Mouse (Mus musculus) frontal cortex, adult 2 months (tissue): ENCODE measurements around the gene Hoxd8. TPM values are rescaled to one million over a fixed set of nuclear protein-coding genes. Genes with fewer than 3 reads are reported as not detected.

Source experiments
- DNase-seq, 2 experiments: peaks; one replicate each; pipeline ENCODE4 v3.0.0; 2022; ENCODE audit warnings: low spot score in 1 of 2; ENCODE audit errors: extremely low spot score in 1 of 2
- polyA plus RNA-seq: library from polyadenylated mRNA; depleted of rRNA; stranded (reverse); fragments of >200 nt; gene quantifications from 2 replicates; pipeline ENCODE4 v1.2.3, GENCODE M21; 2012; rRNA removed

Gene Hoxd8
- polyA plus RNA-seq, result 0.04 and 0.06 TPM in 2 replicates

DNA sequence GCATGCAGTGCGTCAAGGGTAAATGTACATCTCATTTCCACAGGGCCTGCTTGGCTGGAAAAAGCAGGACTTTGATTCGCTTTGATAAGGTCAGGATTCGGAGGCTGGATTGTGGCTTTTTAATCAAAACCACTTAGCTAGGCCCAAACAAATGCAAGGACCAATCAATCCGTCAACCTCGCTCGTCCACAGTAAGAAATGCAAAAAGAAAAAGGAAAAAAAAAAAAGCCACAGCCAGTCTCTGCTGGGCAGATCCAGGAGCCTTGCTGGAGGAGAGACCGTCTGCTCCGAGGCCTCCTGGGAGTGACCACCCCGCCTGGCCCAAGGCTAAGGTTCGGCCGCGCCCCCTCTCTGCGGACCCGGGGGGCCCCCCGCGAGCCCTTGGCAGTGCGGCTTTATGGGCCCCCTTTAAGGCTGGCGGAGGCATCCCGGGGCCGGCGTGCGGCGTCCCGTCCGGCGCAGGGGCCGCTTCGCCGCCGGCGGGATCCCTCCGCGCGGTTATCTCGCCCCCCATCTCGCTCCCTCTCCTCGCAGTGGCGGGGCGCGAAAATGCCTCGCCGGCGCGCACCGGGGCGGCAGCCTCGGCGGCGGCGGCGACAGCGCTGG lies at the start of gene Hoxd8:
Gene Hoxd8 (plus strand): TSS at position 223 of the 606 bp plus-strand sequence.
- DNase-seq, result no peak

DNA sequence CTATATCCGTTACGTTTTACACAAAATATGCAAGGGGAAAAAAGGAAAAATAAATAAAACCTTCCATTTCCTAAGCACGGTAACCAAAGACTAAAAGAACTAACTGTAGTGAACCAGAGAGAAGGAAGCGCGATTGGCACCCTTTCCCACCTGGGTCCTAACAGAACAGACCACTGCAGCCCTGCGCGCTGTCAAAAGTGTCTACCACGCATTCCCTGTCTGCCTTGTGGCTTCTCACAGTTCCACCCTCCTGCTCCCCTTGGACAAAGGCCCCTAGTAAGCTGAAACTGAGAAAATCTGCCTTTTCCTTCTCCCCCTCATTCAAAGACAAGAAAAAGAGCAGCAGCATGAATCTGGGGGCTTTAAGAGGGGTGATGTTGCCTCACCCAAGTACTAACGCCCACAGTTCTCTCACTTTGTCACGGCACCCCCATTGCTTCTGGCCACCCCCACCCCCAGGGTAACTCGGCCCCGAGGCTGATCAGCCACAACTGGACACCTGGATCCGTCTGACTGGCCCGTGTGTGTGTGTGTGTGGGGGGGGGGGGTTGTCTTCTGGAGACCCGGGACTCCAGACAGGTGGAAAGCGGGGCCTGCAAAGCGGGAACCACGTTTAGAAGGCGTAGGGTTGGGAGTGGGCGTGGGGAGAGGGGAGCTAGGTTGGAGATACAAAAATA lies 49.5 kb upstream of the Hoxd8 start:
- DNase-seq, result no peak

DNA sequence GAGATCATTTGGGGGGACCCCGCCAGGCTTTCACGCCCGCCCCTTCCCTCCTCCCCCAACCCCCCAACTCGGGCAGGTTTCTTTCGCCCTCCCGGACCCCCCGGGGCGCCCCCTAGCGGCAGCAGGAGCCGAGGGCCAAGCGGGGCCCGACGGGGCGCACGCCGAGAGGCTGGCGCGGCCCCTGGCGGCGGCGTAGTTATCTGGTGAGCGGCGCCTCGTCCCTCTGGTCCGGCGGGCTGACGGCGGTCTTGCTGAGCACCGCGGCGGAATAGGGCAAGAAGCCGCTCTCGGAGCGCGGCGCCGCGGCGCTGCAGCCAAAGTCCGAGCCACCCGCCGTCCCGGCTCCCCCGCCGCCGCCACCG lies 49.0 kb upstream of the Hoxd8 start:
- DNase-seq, result no peak

DNA sequence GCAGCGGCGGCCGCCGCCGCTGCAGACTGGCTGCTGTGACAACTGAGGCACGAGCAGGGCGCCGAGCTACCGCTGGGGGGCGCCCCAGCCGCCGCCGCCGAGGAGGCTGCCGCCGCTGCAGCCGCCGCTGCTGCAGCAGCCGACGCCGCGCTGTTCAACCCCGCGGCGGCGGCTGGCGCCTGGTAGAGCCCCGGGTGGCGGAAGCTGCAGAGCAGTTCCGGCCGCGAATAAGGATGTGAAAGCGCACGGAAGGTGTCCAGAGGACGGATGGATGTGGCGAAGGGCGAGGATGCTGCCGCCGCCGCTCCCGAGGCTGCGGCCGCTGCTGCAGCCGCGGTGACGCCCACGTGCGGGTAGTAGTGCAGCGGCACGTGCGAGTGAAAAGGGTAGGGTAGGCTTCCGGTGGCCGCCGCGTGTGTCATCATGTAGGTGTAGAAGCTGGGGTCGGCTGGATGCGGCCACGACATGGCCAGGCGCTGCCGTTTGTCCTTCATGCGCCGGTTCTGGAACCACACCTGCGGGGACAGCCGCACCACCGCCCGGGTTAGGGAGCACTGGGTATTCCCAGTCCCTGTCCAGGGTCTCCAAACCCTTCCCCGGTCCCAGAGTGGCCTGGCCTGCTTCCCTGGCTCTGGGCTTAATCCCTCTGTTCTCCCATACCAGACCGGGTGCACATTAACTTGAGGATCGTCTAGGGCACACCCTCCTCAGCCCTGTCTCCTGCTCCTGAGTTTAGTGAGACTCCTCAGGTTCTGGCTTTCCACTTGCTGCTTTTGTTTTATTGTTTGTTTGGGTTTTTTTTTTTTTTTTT lies 48.4 kb upstream of the Hoxd8 start:
- no peak for DNase-seq

DNA sequence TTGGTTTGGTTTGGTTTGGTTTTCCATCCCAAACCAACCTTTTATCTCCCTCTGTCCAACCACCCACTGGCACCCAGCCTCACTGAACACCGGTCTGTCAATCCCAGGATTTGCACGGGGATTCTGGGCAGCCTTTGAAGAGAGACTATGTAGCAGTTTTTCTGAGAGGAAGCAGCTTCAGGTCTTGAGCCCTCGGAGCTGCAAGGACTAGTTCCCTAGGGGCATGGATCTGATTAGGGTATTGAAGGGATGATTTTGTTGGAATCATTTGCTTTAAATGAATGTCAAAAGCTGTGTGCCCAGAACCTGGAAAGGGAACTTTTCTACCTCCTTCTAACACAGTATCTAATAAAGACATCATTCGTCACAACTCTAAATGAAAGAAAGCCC lies 47.8 kb upstream of the Hoxd8 start:
- no peak for DNase-seq

DNA sequence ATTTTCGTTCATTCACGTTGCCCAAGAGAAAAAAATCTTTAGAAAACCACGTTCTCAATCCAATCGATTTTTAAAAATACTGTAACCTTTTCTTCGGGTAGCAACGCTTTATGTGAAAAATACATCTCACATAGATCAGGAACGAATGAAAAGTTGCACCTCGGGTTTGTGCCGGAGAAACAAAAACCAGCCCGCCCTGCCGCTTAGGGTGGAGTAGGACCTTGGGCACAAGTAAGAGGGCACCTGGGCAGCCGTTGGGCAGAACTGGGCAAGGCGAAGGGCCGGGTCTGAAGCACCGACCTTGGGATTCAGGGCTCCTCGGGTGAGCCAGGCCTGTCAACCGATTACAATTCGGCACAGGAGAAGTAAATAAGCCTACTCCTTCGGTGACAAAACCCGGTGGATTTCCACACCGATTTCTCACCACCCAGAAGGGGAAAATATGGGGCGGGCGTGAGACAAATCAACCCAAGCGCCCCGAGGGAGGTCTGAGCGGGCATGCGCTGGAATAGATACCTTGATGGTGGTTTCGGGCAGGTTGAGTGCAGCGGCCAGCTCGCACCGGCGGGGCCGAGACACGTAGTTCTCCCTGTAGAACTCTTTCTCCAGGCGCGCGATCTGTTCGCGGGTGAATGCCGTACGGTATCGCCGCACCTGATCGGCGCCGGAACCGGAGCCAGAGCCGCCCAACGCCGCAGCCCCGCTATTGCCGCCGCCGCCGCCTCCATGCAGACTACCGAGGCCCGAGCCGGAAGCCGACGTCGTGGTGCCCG lies 47.0 kb upstream of the Hoxd8 start:
- no peak for DNase-seq

DNA sequence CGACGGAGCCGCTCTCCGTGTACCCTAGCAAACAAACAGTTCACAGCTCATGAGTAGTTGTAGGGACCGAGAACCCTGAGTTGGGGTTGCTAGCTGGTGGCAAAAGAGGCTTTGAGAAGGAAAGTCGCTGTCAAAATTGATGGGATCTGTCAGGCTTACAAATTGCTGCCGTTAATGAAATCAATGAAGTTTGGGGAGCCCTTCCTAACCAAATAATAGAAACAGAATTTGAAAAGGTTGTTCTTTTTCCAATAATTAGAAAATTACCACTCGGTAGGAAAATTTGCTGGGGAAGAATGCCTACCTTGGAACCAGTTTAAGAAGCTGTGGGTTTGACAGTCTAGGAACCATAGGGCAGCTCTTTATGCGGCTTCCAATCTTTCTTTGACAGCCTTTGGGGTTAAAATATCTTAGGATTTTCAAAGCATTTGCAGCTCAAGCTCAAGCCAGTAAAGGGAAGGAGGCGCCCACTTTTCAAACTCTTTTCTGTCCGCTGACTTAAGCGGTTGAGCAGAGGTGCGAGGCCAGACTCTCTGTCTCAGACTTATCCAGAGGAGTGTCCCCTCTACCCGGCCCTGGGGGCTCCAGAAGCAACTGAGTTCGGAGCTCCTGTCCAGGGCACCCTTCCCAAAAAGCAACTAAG lies 46.3 kb upstream of the Hoxd8 start:
- no peak for DNase-seq

DNA sequence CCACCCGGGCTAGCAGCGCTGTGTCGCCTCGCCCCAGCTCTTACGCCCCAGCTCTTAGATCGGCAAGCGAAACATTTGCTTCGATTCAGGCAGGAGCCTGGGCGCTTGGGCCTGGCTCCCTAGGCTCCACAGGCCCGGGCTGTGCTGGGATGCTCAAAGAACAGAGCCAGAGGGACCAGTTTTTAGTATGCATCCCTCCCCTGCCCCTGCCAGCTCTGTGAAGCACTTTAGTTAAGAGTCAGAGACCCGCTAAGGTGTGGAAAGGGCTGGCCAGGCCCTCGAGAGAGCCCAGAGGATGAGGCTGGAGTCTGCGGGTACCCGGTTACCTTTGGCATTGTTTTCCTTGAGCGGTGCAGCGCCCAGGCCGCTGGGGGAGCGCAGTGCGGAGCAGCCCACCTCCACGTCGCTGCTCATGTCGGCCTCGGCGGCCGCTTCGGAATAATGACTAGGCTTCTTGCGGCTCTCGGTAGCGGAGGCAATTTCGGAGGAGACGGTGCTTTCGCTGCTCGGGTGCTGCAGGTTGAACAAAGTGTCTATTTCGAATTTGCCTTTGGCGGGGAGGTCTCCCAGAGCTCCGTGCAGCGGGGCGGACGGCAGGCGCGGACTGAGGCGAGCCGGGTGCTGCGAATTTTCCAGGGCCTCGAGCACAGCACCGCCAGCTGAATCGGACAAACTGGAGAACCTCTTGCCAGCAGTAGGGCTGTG lies 45.6 kb upstream of the Hoxd8 start:
- no peak for DNase-seq

DNA sequence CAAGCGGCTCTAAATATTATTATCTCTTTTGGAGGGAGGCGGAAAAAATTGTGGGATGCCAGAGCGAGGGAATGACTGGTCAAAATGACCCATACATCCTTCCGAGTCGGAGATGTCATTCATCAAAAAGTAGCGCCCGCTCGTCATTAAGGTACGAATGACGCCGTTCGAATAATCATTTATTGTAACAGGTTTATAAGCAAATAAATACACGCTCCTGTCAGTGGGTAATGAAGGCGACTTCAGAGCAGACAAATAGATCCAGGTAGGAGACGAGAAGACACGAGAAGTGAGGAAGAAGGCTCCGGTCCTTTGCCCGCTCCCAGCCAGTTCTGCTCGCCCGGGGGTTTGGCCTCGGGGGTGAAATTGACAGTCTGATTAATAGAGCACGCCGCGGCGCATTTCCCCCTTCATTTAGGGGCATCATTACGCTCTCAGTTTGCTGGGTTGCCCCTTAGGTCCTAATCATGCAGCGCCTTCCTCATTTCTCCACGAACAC lies 44.9 kb upstream of the Hoxd8 start, which contains the start of gene Evx2:
Gene Evx2 (minus strand): TSS at position 51 of the 499 bp plus-strand sequence.
- no peak for DNase-seq

DNA sequence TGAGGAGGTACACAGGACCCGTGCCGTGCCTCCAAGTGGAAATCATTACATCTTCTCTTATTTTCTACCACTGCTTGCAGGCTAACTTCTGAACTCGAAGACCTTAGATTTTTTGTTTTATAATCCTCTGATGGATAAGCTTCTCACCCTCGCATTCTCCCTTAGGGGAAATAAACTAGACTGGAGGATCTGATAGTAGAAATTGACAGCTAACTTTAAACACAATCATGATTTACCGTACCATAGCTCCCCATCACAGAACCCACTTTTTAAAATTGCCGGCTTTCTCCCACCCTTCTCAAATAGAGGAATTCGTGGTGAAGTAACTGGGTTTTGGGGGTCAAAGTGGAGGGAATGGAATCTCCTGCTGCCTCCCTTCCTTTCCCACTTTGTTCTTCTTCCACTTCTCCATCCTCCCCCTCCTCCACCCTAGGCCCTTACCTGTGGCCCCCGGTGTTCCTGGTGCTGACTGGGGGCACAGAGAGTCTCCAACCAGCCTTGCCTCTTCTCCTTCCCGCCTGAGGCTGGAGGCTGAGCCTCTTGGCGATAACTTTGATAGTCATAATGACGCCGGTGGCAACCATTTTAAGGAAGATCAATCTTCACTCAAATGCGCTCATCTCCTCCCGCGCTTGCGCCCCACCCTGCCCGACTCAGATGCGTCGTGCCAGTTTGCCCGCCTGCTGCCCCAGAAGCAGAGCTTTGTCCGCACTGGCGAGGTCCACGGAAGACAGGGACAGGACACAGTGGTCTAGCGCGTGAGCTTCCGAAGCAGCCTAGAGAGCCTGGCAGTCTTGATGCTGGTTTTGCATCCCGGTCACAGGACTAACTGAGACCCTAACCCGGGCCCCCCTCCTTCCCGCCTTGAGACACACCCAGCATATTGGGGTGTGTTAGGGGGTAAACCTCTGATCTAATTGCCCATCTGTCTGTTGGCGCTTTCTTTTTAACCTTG lies 43.7 kb upstream of the Hoxd8 start:
- no peak for DNase-seq

DNA sequence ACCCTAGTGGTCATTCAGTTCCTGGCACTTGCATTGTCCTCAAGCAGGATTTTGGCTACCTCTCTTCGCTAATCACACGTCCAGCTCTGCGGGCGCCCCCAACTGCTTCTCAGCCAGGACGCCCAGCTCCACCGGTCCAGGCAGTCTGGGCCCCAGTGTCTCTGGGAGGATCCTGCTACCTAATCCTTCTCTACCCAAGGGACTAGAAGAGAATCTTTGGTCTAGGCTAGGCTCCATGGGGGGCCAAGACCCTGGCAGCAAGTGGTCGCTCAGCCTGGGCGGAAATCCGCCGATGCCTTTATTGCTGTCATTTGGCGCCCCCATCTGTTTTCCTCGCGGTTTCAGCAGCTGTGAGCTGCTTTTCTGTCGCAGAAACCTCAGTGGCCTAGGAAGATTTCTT lies 42.7 kb upstream of the Hoxd8 start:
- peak in 1 of 2 experiments; percentile 59 for DNase-seq

DNA sequence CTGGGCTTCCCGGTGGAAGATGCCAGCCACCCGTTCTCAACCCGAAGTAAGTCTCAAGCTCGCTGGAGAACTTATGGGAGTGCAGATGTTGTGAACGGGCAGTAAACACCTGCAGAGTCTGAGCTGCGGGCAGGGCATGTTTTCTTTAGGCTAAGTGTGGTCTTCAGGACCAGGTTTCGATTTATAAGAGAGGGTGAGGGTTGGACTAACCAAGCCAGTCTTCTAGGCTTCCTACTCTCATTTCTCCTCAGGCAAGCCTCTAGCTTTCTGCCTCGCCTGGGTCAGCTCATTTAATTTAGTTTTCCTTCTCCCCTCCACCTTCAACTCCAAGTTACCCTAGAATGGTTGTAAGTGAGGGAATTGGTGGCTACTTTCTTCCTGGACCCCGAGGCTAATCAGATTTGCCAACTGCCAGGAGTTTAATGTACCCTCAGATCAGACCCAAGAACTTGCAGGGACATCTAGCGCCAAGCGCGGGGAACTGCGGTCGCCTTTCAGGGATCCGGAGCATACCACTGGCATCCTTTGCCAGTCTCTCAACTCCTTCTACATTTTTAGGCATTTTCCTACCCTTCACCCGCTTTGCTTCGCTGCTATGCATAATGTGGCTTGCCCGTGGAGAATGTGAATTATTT lies 41.0 kb upstream of the Hoxd8 start:
- peak in 1 of 2 experiments; percentile 77 for DNase-seq

DNA sequence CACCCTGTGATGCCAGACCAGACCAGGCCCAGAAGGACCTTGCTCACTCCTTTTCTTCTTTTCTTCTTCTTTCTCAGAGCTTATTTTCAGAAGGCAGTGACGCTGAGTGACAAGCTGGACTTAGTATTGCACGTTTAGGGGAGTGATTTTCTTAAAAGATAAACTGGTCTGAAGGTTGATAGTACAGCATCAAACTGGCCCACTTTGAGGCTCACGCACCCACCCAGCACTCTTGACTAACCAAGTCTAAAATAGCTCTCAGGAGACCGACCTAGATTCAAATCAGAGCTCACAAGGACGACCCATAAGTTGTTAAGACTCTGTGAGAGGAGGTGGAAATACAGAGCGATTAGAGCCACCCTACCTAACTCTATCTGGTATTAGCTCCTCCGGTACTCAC lies 38.0 kb upstream of the Hoxd8 start:
- no peak for DNase-seq

DNA sequence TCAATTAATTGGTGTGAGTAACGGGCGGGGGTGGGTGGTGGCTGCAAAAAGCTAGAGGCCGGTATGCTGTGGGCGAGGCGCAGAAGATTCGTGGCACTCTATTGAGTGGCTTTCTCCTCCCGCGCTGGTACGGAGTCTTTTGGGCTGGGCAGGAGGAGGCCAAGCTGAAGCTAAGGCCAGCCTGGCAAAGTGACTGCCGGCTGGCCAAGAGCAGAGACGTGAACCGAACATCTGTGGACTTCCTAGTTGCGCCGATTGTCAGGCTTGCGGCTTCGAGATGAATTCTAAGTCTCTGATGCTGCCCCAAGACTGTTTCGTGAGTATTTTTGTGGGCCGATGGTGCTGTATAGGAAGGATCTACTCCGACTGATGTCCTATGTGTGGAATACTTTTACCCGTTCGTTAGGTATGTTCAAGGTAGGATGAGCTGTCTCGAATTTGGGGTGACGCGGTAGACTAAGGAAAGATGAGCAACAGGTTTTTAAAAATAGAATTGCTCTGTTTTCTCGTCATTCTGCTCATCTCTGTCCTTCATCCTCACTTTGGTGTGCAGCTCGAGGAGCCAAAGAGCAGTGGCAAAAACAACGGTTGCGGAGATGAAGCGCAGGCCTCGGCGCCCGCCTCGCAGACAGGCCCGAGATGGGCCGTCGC lies 37.1 kb upstream of the Hoxd8 start:
- no peak for DNase-seq

DNA sequence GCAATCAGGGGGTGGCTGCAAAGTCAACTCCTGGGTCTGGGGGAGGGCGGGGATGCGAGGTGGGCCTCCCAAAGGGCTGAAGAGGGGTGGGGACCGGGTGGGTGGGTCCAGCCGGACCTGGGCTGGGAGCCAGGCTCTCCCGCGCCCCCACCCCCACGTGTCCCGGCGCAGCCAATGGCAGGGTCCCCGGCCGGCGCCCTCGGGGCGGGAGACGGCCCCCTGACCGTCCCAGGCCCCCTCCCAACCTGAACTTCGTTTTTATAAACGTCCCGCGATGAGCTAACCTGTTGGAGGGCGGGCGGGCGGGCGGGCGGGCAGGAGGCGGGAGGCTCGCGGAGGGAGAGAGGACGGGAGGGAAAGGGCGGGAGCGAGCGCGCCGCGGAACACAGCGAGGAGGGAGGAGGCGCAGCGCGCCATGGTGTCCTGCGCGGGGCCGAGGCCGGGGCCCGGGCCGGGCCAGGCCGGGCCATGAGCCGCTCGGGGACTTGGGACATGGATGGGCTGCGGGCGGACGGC lies 36.5 kb upstream of the Hoxd8 start, which contains the start of gene Hoxd13:
Gene Hoxd13 (plus strand): TSS at position 469 of the 516 bp plus-strand sequence.
- DNase-seq, result no peak

DNA sequence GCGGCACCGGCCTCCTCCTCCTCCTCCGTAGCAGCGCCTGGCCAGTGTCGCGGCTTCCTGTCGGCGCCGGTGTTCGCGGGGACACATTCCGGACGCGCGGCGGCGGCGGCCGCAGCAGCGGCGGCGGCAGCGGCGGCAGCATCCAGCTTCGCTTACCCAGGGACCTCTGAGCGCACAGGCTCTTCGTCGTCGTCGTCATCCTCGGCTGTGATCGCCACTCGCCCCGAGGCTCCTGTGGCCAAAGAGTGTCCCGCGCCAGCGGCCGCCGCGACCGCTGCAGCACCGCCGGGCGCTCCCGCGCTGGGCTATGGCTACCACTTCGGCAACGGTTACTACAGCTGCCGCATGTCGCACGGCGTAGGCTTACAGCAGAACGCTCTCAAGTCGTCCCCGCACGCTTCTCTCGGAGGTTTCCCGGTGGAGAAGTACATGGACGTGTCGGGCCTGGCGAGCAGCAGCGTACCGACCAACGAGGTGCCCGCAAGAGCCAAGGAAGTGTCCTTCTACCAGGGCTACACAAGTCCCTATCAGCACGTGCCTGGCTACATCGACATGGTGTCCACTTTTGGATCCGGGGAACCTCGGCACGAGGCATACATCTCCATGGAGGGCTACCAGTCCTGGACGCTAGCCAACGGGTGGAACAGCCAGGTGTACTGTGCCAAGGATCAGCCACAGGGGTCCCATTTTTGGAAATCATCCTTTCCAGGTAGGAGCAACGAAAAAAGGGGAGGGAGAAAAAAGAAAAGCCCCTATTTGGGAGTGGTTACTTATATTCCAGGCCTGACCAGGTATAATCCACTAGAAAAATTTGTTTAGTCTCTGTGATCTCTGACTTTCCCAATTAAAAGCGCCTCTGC lies 35.8 kb upstream of the Hoxd8 start:
- no peak for DNase-seq
